8 mouse cellular contexts compared by ENCODE assay signal in the genomic region with DNA sequence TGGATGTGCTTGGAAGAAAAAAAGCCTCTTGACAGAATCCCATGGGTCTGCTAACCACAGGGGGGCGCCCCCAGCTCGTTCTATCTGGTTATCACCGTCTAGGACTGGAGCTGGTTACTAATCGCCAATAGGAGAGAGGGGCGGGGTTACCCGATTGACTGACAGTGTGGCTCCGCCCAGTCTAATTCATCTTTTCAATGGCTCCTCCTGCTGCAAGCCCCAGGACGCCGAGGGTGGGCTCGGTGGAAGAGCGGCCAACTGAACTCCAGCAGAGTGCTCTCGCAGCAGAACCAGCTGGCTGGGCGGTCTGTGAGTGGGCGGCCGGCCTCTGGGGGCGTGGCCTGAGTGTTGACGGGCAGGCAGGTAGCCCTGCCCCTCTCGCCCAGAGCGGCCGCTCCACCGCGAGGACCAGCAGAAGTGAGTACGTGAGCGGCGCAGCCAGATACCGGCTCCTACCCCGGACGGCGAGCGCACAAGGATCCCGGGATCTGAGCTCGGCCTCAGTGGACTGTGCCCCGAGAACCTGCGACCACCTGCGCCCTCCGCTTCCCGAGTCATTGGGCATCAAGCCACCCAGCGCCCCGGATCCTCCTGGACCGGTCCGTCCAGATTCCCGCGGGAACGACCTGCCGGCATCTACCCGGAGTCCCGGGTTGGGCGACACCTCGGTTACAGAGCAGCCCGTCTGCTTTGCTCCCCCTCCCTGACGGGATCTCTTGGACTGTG. TPM values are rescaled to one million over a fixed set of nuclear protein-coding genes. Genes with fewer than 3 reads are reported as not detected.
DNase-seq lines count a peak whose midpoint lies in the region; ATAC-seq lines count a peak whose summit lies in the region.

Gene Ephb3, plus strand, starts transcription at position 389 of the 726 bp plus-strand sequence.

- peak within 1 kb of the TSS; percentile 89 for H3K9ac ChIP-seq in heart, embryonic 14.5 days (ENCODE audit: low read length)
- peak within 1 kb of the TSS; percentile 70 for H3K9ac ChIP-seq in liver, embryonic 11.5 days (ENCODE audit: low read depth, low read length)
- peak within 1 kb of the TSS; percentile 99 for H3K9ac ChIP-seq in stomach, embryonic 14.5 days (replicated peaks; ENCODE audit: low read depth, low read length)

- ATAC-seq in heart, embryonic 14.5 days (ENCODE audit: insufficient number of reproducible peaks, insufficient read depth, low FRiP score, low read depth), result peak; percentile 99
- ATAC-seq in liver, embryonic 11.5 days (replicated peaks; ENCODE audit: low FRiP score), result peak; percentile 96
- ATAC-seq in stomach, embryonic 14.5 days (ENCODE audit: insufficient number of reproducible peaks, insufficient read depth, low FRiP score, low read depth), result peak; percentile 98

- WGBS in forebrain, embryonic 10.5 days, result under 1% methylated on average over 51 of the region's 51 CpGs
- WGBS in heart, embryonic 14.5 days, result under 1% methylated on average over 51 of the region's 51 CpGs
- WGBS in liver, embryonic 11.5 days, result under 1% methylated on average over 50 of the region's 51 CpGs
- WGBS in stomach, embryonic 14.5 days, result under 1% methylated on average over 51 of the region's 51 CpGs

- H3K27me3 ChIP-seq in forebrain, embryonic 10.5 days (ENCODE audit: poor library complexity, severe bottlenecking), result peaks cover 50% of the 10 kb centered on the region
- H3K27me3 ChIP-seq in heart, embryonic 14.5 days (ENCODE audit: control insufficient read depth, insufficient read depth, low read length), result no peaks in the 10 kb centered on the region
- peaks cover 39% of the 10 kb centered on the region for H3K27me3 ChIP-seq in liver, embryonic 11.5 days (replicated peaks; ENCODE audit: control insufficient read depth, insufficient read depth, low read length)
- H3K27me3 ChIP-seq in stomach, embryonic 14.5 days (ENCODE audit: control insufficient read depth, insufficient read depth, low read length), result no peaks in the 10 kb centered on the region

- peaks cover 49% of the 10 kb centered on the region for H3K4me1 ChIP-seq in forebrain, embryonic 10.5 days
- H3K4me1 ChIP-seq in heart, embryonic 14.5 days (ENCODE audit: control insufficient read depth in 2 of 2, insufficient read depth in 2 of 2, low read length in 2 of 2), result peaks cover 16 to 31% of the 10 kb centered on the region in 2 experiments
- H3K4me1 ChIP-seq in liver, embryonic 11.5 days (replicated peaks; ENCODE audit: control insufficient read depth, insufficient read depth, low read length), result peaks cover 3% of the 10 kb centered on the region; the same call in 1 of the 2 replicates
- H3K4me1 ChIP-seq in stomach, embryonic 14.5 days (ENCODE audit: control insufficient read depth, insufficient read depth, low read length), result peaks cover 33% of the 10 kb centered on the region

- DNase-seq in CD8-positive naive resting alpha-beta T cell, adult 2 months (ENCODE audit: low read depth in 2 of 2, low spot score in 2 of 2), result peak; percentile 41 to 52
- peak; percentile 90 for DNase-seq in c-Kit-positive CD71-positive TER-119-negative erythroid progenitor cells, embryonic 14.5 days (ENCODE audit: low read depth)
- peak; percentile 99 for DNase-seq in forebrain, embryonic 10.5 days (ENCODE audit: extremely low spot score, low spot score)
- DNase-seq in kidney, postnatal 10 days, result peak; percentile 100
- DNase-seq in liver, embryonic 11.5 days (ENCODE audit: low spot score), result peak; percentile 97
- DNase-seq in naive thymus-derived CD4-positive, alpha-beta T cell, adult 2 months (ENCODE audit: low read depth), result peak; percentile 64

- H3K9me3 ChIP-seq in forebrain, embryonic 10.5 days, result no peaks in the 10 kb centered on the region
- H3K9me3 ChIP-seq in heart, embryonic 14.5 days (ENCODE audit: control insufficient read depth, low read length), result no peaks in the 10 kb centered on the region
- H3K9me3 ChIP-seq in liver, embryonic 11.5 days (ENCODE audit: control insufficient read depth, low read length), result no peaks in the 10 kb centered on the region
- H3K9me3 ChIP-seq in stomach, embryonic 14.5 days (ENCODE audit: control insufficient read depth, low read depth, low read length), result no peaks in the 10 kb centered on the region

- H3K27ac ChIP-seq in forebrain, embryonic 10.5 days, result peak within 1 kb of the TSS; percentile 92
- H3K27ac ChIP-seq in heart, embryonic 14.5 days (replicated peaks in 1 of 2; ENCODE audit: control insufficient read depth in 1 of 2, insufficient read depth in 1 of 2, low read depth in 2 of 2, low read length in 2 of 2), result peak within 1 kb of the TSS; percentile 72 to 85
- H3K27ac ChIP-seq in liver, embryonic 11.5 days (ENCODE audit: low read depth, low read length), result peak within 1 kb of the TSS; percentile 36
- H3K27ac ChIP-seq in stomach, embryonic 14.5 days (ENCODE audit: low read length), result peak within 1 kb of the TSS; percentile 90

- peak within 1 kb of the TSS; percentile 77 for H3K4me2 ChIP-seq in heart, embryonic 14.5 days (ENCODE audit: low read length)
- H3K4me2 ChIP-seq in liver, embryonic 11.5 days, result peak within 1 kb of the TSS; percentile 84
- peak within 1 kb of the TSS; percentile 70 for H3K4me2 ChIP-seq in stomach, embryonic 14.5 days (replicated peaks; ENCODE audit: low read depth, low read length)

- peak within 1 kb of the TSS; percentile 89 for H3K4me3 ChIP-seq in forebrain, embryonic 10.5 days
- peak within 1 kb of the TSS; percentile 76 to 78 for H3K4me3 ChIP-seq in heart, embryonic 14.5 days (ENCODE audit: control insufficient read depth in 1 of 2, insufficient read depth in 1 of 2, low read depth in 1 of 2, low read length in 2 of 2)
- peak within 1 kb of the TSS; percentile 69 for H3K4me3 ChIP-seq in liver, embryonic 11.5 days (ENCODE audit: low read depth, low read length)
- peak within 1 kb of the TSS; percentile 98 for H3K4me3 ChIP-seq in stomach, embryonic 14.5 days (ENCODE audit: low read depth, low read length)

- peaks cover 17% of the 10 kb centered on the region; the same call in 1 of the 2 replicates for H3K36me3 ChIP-seq in forebrain, embryonic 10.5 days (replicated peaks)
- H3K36me3 ChIP-seq in heart, embryonic 14.5 days (ENCODE audit: control insufficient read depth, insufficient read depth, low read length), result no peaks in the 10 kb centered on the region
- no peaks in the 10 kb centered on the region for H3K36me3 ChIP-seq in liver, embryonic 11.5 days (ENCODE audit: control insufficient read depth, insufficient read depth, low read length)
- no peaks in the 10 kb centered on the region; the same call in 1 of the 2 replicates for H3K36me3 ChIP-seq in stomach, embryonic 14.5 days (ENCODE audit: control insufficient read depth, insufficient read depth, low read length)

RNA-seq across cellular contexts. Expression of gene Ephb3, which starts in this region (rescaled TPM):
- polyA plus RNA-seq in forebrain, embryonic 10.5 days (2016; fragmentation: Nextera tagmentation; extraction: Ambion mirVana), result 19.7 and 19.8 TPM in 2 replicates
- polyA plus RNA-seq in heart, embryonic 14.5 days (2014; fragmentation: Nextera tagmentation; extraction: Ambion mirVana), result 10.9 and 13.6 TPM in 2 replicates
- polyA plus RNA-seq in liver, embryonic 11.5 days (2014; fragmentation: Nextera tagmentation; extraction: Ambion mirVana), result 6.0 and 6.6 TPM in 2 replicates
- 24.3 and 27.6 TPM in 2 replicates for polyA plus RNA-seq in stomach, embryonic 14.5 days (2014; fragmentation: Nextera tagmentation; extraction: Ambion mirVana)

Comparison
In these comparisons a context has a peak if more than half of its experiments do, and no peak if none do; other contexts are left out.
1. Peak in every context shown above with its lines: DNase-seq, ATAC-seq, H3K4me3 ChIP-seq and H3K27ac ChIP-seq.
2. DNase-seq: peak in every context shown above with its lines; median percentile 100 in kidney, postnatal 10 days; 99 in forebrain, embryonic 10.5 days; 97 in liver, embryonic 11.5 days; 90 in c-Kit-positive CD71-positive TER-119-negative erythroid progenitor cells, embryonic 14.5 days; 64 in naive thymus-derived CD4-positive, alpha-beta T cell, adult 2 months; 46 in CD8-positive naive resting alpha-beta T cell, adult 2 months.
3. H3K27ac ChIP-seq: peak in every context shown above with its lines; median percentile 92 in forebrain, embryonic 10.5 days; 90 in stomach, embryonic 14.5 days; 78 in heart, embryonic 14.5 days; 36 in liver, embryonic 11.5 days.